In the genomic region with DNA sequence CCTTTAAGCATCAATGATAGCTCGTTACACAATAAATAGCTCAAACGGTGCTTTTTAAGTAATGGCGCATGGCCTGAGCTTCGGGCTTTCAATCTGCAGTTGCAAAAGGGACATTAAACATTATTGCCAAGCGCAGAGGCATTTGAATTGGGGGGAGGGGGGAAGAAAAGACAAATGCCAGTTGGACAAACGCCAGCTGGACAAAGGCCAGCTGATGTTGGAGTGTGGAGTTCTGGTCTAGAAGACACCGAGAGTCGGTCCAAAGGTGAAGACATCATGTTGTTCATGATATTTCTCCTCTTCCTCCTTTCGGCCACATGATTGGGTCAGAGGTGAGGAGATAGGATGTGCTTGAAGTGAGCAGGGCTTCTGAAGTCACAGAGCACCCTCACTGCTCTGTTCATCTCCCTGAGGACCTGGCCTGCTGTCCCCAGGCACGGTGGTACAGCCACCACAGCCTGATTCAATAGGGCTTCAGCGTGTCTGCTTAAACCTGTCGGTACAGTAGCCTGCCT, we compare ENCODE assay signal across 9 mouse cellular contexts.
DNase-seq lines count a peak whose midpoint lies in the region; ATAC-seq lines count a peak whose summit lies in the region.
"Had no signal": no experiment of that assay in that cellular context is flagged by ENCODE, and none has a peak within 500 bp of the region (broad histone marks: within the 10 kb centered on the region; RNA-seq: fewer than 3 reads in every experiment).

No protein-coding gene starts in this region.

- H3K27me3 ChIP-seq in kidney, embryonic 16.5 days (ENCODE audit: insufficient read depth, low read length): no peaks in the 10 kb centered on the region

- no peak for ATAC-seq in cerebellum, adult (ENCODE audit: insufficient number of reproducible peaks, low FRiP score, low TSS enrichment)
- ATAC-seq in kidney, embryonic 16.5 days (ENCODE audit: low FRiP score, low TSS enrichment): 0 out of 2 replicates have a peak, but pooled peaks have one; percentile 50

- DNase-seq in cerebellum, adult 8-10 months: peak; percentile 52
- DNase-seq in ovary, postnatal 36 days (ENCODE audit: low spot score): peak; percentile 29
- DNase-seq in ovary, adult 18-20 months (ENCODE audit: low spot score): no peak
- peak; percentile 15 for DNase-seq in yolk sac, embryonic 10.5 days (ENCODE audit: low spot score)
- no peak for DNase-seq in thymus, postnatal 10 days (ENCODE audit: low spot score in 2 of 2)
- no peak for DNase-seq in spleen, postnatal 36 days (ENCODE audit: low spot score in 2 of 2)
- DNase-seq: gastrocnemius, postnatal 14 days had no signal

- WGBS in kidney, embryonic 16.5 days: 14% methylated on average over 12 of the region's 12 CpGs

- no peaks in the 10 kb centered on the region for H3K36me3 ChIP-seq in kidney, embryonic 16.5 days (ENCODE audit: insufficient read depth, low read length)

- H3K9ac ChIP-seq in kidney, embryonic 16.5 days (replicated peaks; ENCODE audit: low read length): no peak overlapping the region

- H3K4me2 ChIP-seq in kidney, embryonic 16.5 days (replicated peaks; ENCODE audit: low read depth, low read length): 0 out of 2 replicates have a peak overlapping the region, but pooled peaks have one; percentile 6

- 0 out of 2 replicates have a peak, but pooled peaks cover 4% of the 10 kb centered on the region for H3K9me3 ChIP-seq in kidney, embryonic 16.5 days (ENCODE audit: low read length)

- H3K4me3 ChIP-seq in kidney, embryonic 16.5 days (ENCODE audit: low read length): no peak overlapping the region

- H3K27ac ChIP-seq in kidney, embryonic 16.5 days (ENCODE audit: low read length): 0 out of 2 replicates have a peak overlapping the region, but pooled peaks have one; percentile 21

- H3K4me1 ChIP-seq in kidney, embryonic 16.5 days (ENCODE audit: insufficient read depth, low read length): peaks cover 21% of the 10 kb centered on the region

Comparison
In these comparisons a context has a peak if more than half of its experiments do, and no peak if none do; other contexts are left out.
1. DNase-seq: peak in cerebellum, adult 8-10 months (single experiment), ovary, postnatal 36 days (single experiment) and yolk sac, embryonic 10.5 days (single experiment); none in ovary, adult 18-20 months (single experiment), thymus, postnatal 10 days (0 of 2) and spleen, postnatal 36 days (0 of 2).